Mouse (Mus musculus) lung, embryonic 15.5 days (tissue): ENCODE data around the gene Ino80b. TPM values are rescaled to one million over a fixed set of nuclear protein-coding genes. Genes with fewer than 3 reads are reported as not detected.

Experiments
- ATAC-seq: fragments of 200-750 bp; cut with Nextera tagmentation; 2 replicates; pipeline ENCODE4 v1.8.0; 2017; ENCODE audit warnings: moderate number of reproducible peaks, borderline replicate concordance; ENCODE audit not compliant: low FRiP score, low TSS enrichment; ENCODE audit errors: extremely low read depth
- H3K27ac ChIP-seq: fragments of 300-500 bp; sonication (generic); 2 replicates; pipeline ENCODE4 v1.5.1; 2015; ENCODE audit warnings: moderate library complexity, mild to moderate bottlenecking, inconsistent platforms
- H3K27me3 ChIP-seq: fragments of 300-500 bp; sonication (generic); 2 replicates; pipeline ENCODE4 v1.6.1; 2015; ENCODE audit warnings: inconsistent platforms
- H3K36me3 ChIP-seq: fragments of 300-500 bp; sonication (generic); 2 replicates; pipeline ENCODE4 v1.6.1; 2015; ENCODE audit warnings: inconsistent platforms
- H3K4me1 ChIP-seq: fragments of 300-500 bp; sonication (generic); 2 replicates; pipeline ENCODE4 v1.6.1; 2015; ENCODE audit warnings: inconsistent platforms
- H3K4me2 ChIP-seq: fragments of 300-500 bp; sonication (generic); 2 replicates; pipeline ENCODE4 v1.6.1; 2015; ENCODE audit warnings: inconsistent platforms, mild to moderate bottlenecking, moderate library complexity
- H3K4me3 ChIP-seq: fragments of 300-500 bp; sonication (generic); 2 replicates; pipeline ENCODE4 v1.5.1; 2015; ENCODE audit warnings: mild to moderate bottlenecking, inconsistent platforms
- H3K9ac ChIP-seq: fragments of 300-500 bp; sonication (generic); 2 replicates; pipeline ENCODE4 v1.6.1; 2015; ENCODE audit warnings: inconsistent platforms
- H3K9me3 ChIP-seq: fragments of 300-500 bp; sonication (generic); 2 replicates; pipeline ENCODE4 v1.6.1; 2016; ENCODE audit warnings: inconsistent platforms
- WGBS: fragments of 180-500 bp; shearing (Covaris S2); methylation state at CpG from one replicate; pipeline ENCODE4 v1.1.7; 2015; 5-methylcytosine and 5-hydroxymethylcytosine counted together
- polyA plus RNA-seq: library from polyadenylated mRNA; unstranded; fragments of >200 nt; fragmentation: Nextera tagmentation; extraction: Ambion mirVana; gene quantifications from 2 replicates; pipeline ENCODE4 v1.2.1, GENCODE M21; 2015

Ino80b gene
- polyA plus RNA-seq, 1 experiment from 2014 or later = 15.2 TPM

GRCm38 (mm10) chr6:83092416-83093127 lies 32.7 kb downstream of the Ino80b start:
- ATAC-seq = peak; percentile 53; the same call in 1 of the 2 replicates
- Histone ChIP-seq H3K36me3 (no peaks in the 10 kb centered on the region), H3K27ac (peak overlapping the region; percentile 57; the same call in 1 of the 2 replicates), H3K4me1 (peaks cover 10% of the 10 kb centered on the region), H3K4me2 (no peak overlapping the region), H3K27me3 (peaks cover 26% of the 10 kb centered on the region), H3K4me3 (no peak overlapping the region), H3K9me3 (no peaks in the 10 kb centered on the region), H3K9ac (no peak overlapping the region)
- WGBS = 25% methylated on average over 6 of the region's 6 CpGs

GRCm38 (mm10) chr6:83087926-83088260 lies 37.3 kb downstream of the Ino80b start:
- Histone ChIP-seq H3K4me2 (peak overlapping the region; percentile 51), H3K4me1 (peaks cover 19% of the 10 kb centered on the region), H3K4me3 (peak overlapping the region; percentile 32), H3K27me3 (peaks cover 73% of the 10 kb centered on the region), H3K9ac (no peak overlapping the region; the same call in 1 of the 2 replicates), H3K36me3 (no peaks in the 10 kb centered on the region), H3K9me3 (no peaks in the 10 kb centered on the region), H3K27ac (no peak overlapping the region)
- 12% methylated on average over 9 of the region's 9 CpGs for WGBS
- no peak for ATAC-seq

- H3K4me3 ChIP-seq = peak overlapping the region; percentile 32
- 2% methylated on average over 47 of the region's 47 CpGs for WGBS
- H3K27ac ChIP-seq = no peak overlapping the region
- H3K27me3 ChIP-seq = peaks cover 78% of the 10 kb centered on the region
- H3K9me3 ChIP-seq = no peaks in the 10 kb centered on the region
- no peaks in the 10 kb centered on the region for H3K36me3 ChIP-seq
- peak overlapping the region; percentile 51 for H3K4me2 ChIP-seq
- H3K4me1 ChIP-seq = peaks cover 16% of the 10 kb centered on the region
- ATAC-seq = no peak
- no peak overlapping the region; the same call in 1 of the 2 replicates for H3K9ac ChIP-seq
Measured at GRCm38 (mm10) chr6:83087205-83087925, 37.9 kb downstream of the Ino80b start.

GRCm38 (mm10) chr6:83086121-83087035 lies 38.9 kb downstream of the Ino80b start, which contains the start of gene Lbx2:
Gene Lbx2, plus strand, starts transcription at chr6:83086367.
- no peaks in the 10 kb centered on the region for H3K9me3 ChIP-seq
- peak within 1 kb of the TSS; percentile 51 for H3K4me2 ChIP-seq
- H3K4me3 ChIP-seq = peak within 1 kb of the TSS; percentile 32
- ATAC-seq = no peak
- no peak within 1 kb of the TSS for H3K27ac ChIP-seq
- 3% methylated on average over 42 of the region's 42 CpGs for WGBS
- peaks cover 79% of the 10 kb centered on the region for H3K27me3 ChIP-seq
- peaks cover 16% of the 10 kb centered on the region for H3K4me1 ChIP-seq
- 0 out of 2 replicates have a peak, but pooled peaks cover under 1% of the 10 kb centered on the region for H3K36me3 ChIP-seq
- H3K9ac ChIP-seq = no peak within 1 kb of the TSS

GRCm38 (mm10) chr6:83084477-83084876 lies 40.8 kb downstream of the Ino80b start:
- H3K4me1 ChIP-seq = peaks cover 17% of the 10 kb centered on the region
- 6% methylated on average over 6 of the region's 6 CpGs for WGBS
- H3K9me3 ChIP-seq = no peaks in the 10 kb centered on the region
- H3K4me2 ChIP-seq = no peak overlapping the region
- no peak for ATAC-seq
- peaks cover 70% of the 10 kb centered on the region for H3K27me3 ChIP-seq
- peaks cover 15% of the 10 kb centered on the region for H3K36me3 ChIP-seq
- H3K4me3 ChIP-seq = no peak overlapping the region
- no peak overlapping the region for H3K27ac ChIP-seq
- H3K9ac ChIP-seq = no peak overlapping the region

- H3K27me3 ChIP-seq = peaks cover 62% of the 10 kb centered on the region
- H3K4me1 ChIP-seq = peaks cover 24% of the 10 kb centered on the region
- ATAC-seq = no peak
- 20% methylated on average over 5 of the region's 5 CpGs for WGBS
- H3K9me3 ChIP-seq = no peaks in the 10 kb centered on the region
- no peak overlapping the region for H3K27ac ChIP-seq
- H3K9ac ChIP-seq = no peak overlapping the region
- peaks cover 15% of the 10 kb centered on the region for H3K36me3 ChIP-seq
- no peak overlapping the region for H3K4me2 ChIP-seq
- no peak overlapping the region for H3K4me3 ChIP-seq
Measured at GRCm38 (mm10) chr6:83083497-83083896, 41.7 kb downstream of the Ino80b start.

- WGBS = 80% methylated on average over 5 of the region's 5 CpGs
- Histone ChIP-seq H3K36me3 (peaks cover 15% of the 10 kb centered on the region), H3K27me3 (peaks cover 48% of the 10 kb centered on the region), H3K4me3 (no peak overlapping the region), H3K9me3 (no peaks in the 10 kb centered on the region), H3K4me2 (no peak overlapping the region), H3K4me1 (peaks cover 14% of the 10 kb centered on the region), H3K27ac (no peak overlapping the region), H3K9ac (no peak overlapping the region)
- no peak for ATAC-seq
Measured at GRCm38 (mm10) chr6:83080210-83080609, 45.0 kb downstream of the Ino80b start.

GRCm38 (mm10) chr6:83078324-83078858 lies 46.8 kb downstream of the Ino80b start:
- ATAC-seq = peak; percentile 93
- peaks cover 48% of the 10 kb centered on the region for H3K27me3 ChIP-seq
- H3K9ac ChIP-seq = peak overlapping the region; percentile 88
- under 1% methylated on average over 46 of the region's 46 CpGs for WGBS
- peaks cover 15% of the 10 kb centered on the region for H3K36me3 ChIP-seq
- H3K4me2 ChIP-seq = peak overlapping the region; percentile 97
- peaks cover 14% of the 10 kb centered on the region for H3K4me1 ChIP-seq
- peak overlapping the region; percentile 86 for H3K27ac ChIP-seq
- H3K4me3 ChIP-seq = peak overlapping the region; percentile 79
- no peaks in the 10 kb centered on the region for H3K9me3 ChIP-seq

GRCm38 (mm10) chr6:83077630-83078323 lies 47.5 kb downstream of the Ino80b start, which contains the start of gene Pcgf1:
Gene Pcgf1, plus strand, starts transcription at chr6:83077869.
- peak within 1 kb of the TSS; percentile 97 for H3K4me2 ChIP-seq
- peak within 1 kb of the TSS; percentile 79 for H3K4me3 ChIP-seq
- H3K27ac ChIP-seq = peak within 1 kb of the TSS; percentile 86
- peak; percentile 62; the same call in 1 of the 2 replicates for ATAC-seq
- H3K9me3 ChIP-seq = no peaks in the 10 kb centered on the region
- WGBS = under 1% methylated on average over 54 of the region's 54 CpGs
- peaks cover 15% of the 10 kb centered on the region for H3K36me3 ChIP-seq
- H3K9ac ChIP-seq = peak within 1 kb of the TSS; percentile 88
- peaks cover 14% of the 10 kb centered on the region for H3K4me1 ChIP-seq
- H3K27me3 ChIP-seq = peaks cover 48% of the 10 kb centered on the region

GRCm38 (mm10) chr6:83074979-83075378 lies 50.3 kb downstream of the Ino80b start:
- Histone ChIP-seq H3K4me2 (no peak overlapping the region), H3K4me1 (peaks cover 24% of the 10 kb centered on the region), H3K36me3 (peaks cover 2% of the 10 kb centered on the region), H3K27ac (no peak overlapping the region), H3K9ac (no peak overlapping the region), H3K4me3 (no peak overlapping the region), H3K27me3 (peaks cover 71% of the 10 kb centered on the region), H3K9me3 (no peaks in the 10 kb centered on the region)
- 15% methylated on average over 2 of the region's 2 CpGs for WGBS
- ATAC-seq = no peak
